Mouse (Mus musculus): ENCODE measurements around the gene Klhl10. TPM values are rescaled to one million over a fixed set of nuclear protein-coding genes. Genes with fewer than 3 reads are reported as not detected.

Klhl10 gene
- polyA plus RNA-seq, 1 experiment from 2014 or later: 0.61 TPM

DNA sequence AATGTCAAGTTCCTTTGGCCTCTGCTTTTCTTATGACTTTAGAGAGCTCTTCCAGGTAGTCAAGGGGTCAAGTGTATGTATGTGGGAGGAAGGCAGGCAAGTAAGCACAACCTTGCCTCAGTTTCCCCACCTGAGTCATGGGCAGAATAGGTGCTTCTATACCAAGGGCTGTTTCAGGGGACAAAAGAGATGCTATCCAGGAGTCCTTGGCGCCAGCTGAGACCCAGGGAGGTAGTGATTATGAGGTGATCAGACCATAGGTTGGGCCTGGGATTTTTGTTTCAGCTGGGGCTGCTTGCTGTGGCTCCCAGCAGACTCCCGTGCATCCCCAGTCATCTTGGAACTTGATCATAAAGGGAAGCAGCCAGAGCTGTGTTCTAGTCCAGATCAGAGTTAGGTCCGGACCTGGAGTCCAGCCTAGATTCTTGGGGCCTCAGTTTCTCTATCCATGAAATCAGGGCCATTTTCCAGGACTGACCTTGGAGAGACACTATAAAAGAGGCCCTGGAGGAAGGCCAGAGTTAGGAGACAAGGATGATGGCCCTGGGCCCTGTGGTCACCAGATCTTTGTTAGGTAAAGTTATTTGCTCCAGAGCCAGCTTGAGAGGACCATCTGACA lies 37.2 kb upstream of the Klhl10 start:
- ATAC-seq (replicated peaks; ENCODE audit: low FRiP score, low TSS enrichment, low read depth) (no peak), DNase-seq (ENCODE audit: low spot score) (no peak)
- no peak overlapping the region for H3K9ac ChIP-seq (ENCODE audit: low read length)

DNA sequence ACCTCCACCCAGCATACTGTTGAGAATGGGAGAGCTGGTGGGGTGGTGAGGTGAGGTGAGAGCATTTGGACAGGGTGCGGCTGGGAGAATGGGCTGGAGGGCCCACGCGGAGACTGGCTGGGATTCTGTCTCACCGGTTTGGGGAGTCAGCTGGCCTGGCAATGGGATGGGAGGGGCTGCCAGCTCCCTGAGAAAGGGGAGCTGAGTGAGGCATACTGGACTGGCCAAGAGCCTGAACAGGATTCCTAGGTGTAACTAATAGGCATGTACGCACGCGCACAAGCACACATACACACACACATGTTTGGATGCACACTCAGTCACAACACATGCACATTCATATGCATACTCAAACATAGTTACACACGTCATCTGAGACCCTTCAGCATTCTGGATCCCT lies 35.4 kb upstream of the Klhl10 start:
- Histone ChIP-seq H3K36me3 (ENCODE audit: control insufficient read depth, insufficient read depth, low read length) (peaks cover 19% of the 10 kb centered on the region), H3K4me1 (replicated peaks; ENCODE audit: control insufficient read depth, insufficient read depth, low read length) (peaks cover 22% of the 10 kb centered on the region), H3K9me3 (ENCODE audit: control insufficient read depth, low read length) (no peaks in the 10 kb centered on the region), H3K4me2 (ENCODE audit: low read length) (no peak overlapping the region), H3K4me3 (ENCODE audit: low read depth, low read length) (no peak overlapping the region), H3K9ac (ENCODE audit: low read length) (no peak overlapping the region), H3K27me3 (replicated peaks; ENCODE audit: control insufficient read depth, insufficient read depth, low read length) (no peaks in the 10 kb centered on the region), H3K27ac (ENCODE audit: low read depth) (no peak overlapping the region)
- 84% methylated on average over 8 of the region's 8 CpGs for WGBS
- ATAC-seq (replicated peaks; ENCODE audit: low FRiP score, low TSS enrichment, low read depth): no peak
- DNase-seq (ENCODE audit: low spot score): no peak

More for the DNA sequence above, 37.2 kb upstream of the Klhl10 start:
- 93% methylated on average over 3 of the region's 3 CpGs for WGBS
- peaks cover 18% of the 10 kb centered on the region; the same call in 1 of the 2 replicates for H3K4me1 ChIP-seq (replicated peaks; ENCODE audit: control insufficient read depth, insufficient read depth, low read length)
- peaks cover 9% of the 10 kb centered on the region; the same call in 1 of the 2 replicates for H3K36me3 ChIP-seq (ENCODE audit: control insufficient read depth, insufficient read depth, low read length)
- no peak overlapping the region for H3K4me3 ChIP-seq (ENCODE audit: low read depth, low read length)
- H3K4me2 ChIP-seq (ENCODE audit: low read length): no peak overlapping the region
- H3K27me3 ChIP-seq (replicated peaks; ENCODE audit: control insufficient read depth, insufficient read depth, low read length): no peaks in the 10 kb centered on the region
- H3K27ac ChIP-seq (ENCODE audit: low read depth): no peak overlapping the region
- no peaks in the 10 kb centered on the region for H3K9me3 ChIP-seq (ENCODE audit: control insufficient read depth, low read length)

DNA sequence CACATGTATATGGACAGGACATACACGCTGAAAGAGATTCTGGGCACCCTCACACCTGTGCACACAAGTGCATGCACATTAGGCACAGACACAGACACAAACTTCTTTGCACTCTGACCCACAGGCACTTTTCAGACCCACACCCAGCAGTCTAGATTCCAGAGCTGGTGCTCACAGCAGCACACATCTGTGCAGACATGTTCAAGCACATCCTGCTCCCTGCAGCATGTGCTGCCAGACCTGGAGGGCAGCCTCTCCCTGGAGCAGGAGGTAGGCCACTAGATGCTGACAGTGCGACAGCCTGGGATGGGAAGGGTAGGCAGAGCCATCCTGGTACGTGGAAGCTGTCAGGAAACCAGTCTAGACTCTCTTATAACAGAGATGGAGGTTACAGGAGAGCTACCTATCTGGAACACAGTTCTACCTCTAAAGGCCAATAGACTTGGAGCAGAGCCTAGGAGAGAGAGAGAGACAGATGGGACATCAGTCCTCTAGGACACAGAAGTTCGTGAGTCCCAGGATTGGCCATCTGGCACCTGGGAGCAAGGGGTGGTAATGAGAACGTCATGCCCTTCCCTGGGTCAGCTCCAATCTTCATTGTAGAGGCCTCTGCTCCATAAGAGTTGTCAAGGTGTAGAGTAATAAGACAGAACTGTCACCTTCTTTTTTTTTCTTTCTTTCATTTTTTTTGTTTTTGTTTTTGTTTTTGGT lies 34.6 kb upstream of the Klhl10 start:
- H3K4me3 ChIP-seq (ENCODE audit: low read depth, low read length): no peak overlapping the region
- H3K27ac ChIP-seq (ENCODE audit: low read depth): no peak overlapping the region
- H3K27me3 ChIP-seq (replicated peaks; ENCODE audit: control insufficient read depth, insufficient read depth, low read length): no peaks in the 10 kb centered on the region
- peaks cover 19% of the 10 kb centered on the region for H3K36me3 ChIP-seq (ENCODE audit: control insufficient read depth, insufficient read depth, low read length)
- H3K4me1 ChIP-seq (replicated peaks; ENCODE audit: control insufficient read depth, insufficient read depth, low read length): peaks cover 27% of the 10 kb centered on the region
- H3K9ac ChIP-seq (ENCODE audit: low read length): no peak overlapping the region
- DNase-seq (ENCODE audit: low spot score): no peak
- ATAC-seq (replicated peaks; ENCODE audit: low FRiP score, low TSS enrichment, low read depth): no peak
- no peaks in the 10 kb centered on the region for H3K9me3 ChIP-seq (ENCODE audit: control insufficient read depth, low read length)
- WGBS: 88% methylated on average over 5 of the region's 5 CpGs
- H3K4me2 ChIP-seq (ENCODE audit: low read length): no peak overlapping the region

DNA sequence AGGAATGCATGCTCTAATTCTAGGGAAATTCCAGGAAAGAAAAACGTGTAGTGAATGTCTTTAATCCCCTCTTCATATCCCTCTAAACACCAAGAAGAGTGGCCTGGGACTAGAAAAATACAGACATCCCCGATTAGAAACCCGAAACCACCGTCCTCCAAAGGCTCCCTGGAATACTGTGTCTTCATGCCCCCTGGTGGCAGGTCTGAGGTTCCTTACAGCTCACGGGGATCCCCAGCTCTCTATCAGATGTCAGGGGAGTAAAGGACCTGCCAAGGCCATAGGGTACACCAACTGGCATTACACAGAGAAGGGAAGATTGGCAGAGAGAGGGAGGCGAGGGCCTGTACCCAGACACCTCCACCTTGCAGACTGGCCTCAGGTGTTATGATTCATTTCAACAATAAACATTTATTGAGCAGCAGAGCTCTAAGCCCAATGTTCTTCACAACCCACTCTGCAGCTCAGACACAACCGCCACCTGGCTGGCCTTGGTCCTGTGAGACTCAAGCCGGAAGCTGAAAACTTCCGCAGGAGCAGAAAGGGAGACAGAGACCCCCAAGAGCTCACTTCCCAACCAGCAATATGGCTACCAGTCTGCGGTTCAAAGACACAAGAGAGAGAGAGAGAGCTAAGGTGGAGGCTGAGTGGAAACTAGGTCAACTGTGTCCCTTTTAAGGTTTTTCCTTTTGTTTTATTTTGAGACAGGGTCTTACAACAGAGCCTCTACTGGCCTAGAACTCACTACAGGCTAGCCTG lies 33.5 kb upstream of the Klhl10 start:
- Histone ChIP-seq H3K4me2 (ENCODE audit: low read length) (no peak overlapping the region), H3K36me3 (ENCODE audit: control insufficient read depth, insufficient read depth, low read length) (peaks cover 19% of the 10 kb centered on the region), H3K4me3 (ENCODE audit: low read depth, low read length) (no peak overlapping the region), H3K27ac (ENCODE audit: low read depth) (no peak overlapping the region), H3K4me1 (replicated peaks; ENCODE audit: control insufficient read depth, insufficient read depth, low read length) (peaks cover 25% of the 10 kb centered on the region), H3K9ac (ENCODE audit: low read length) (no peak overlapping the region), H3K27me3 (replicated peaks; ENCODE audit: control insufficient read depth, insufficient read depth, low read length) (no peaks in the 10 kb centered on the region), H3K9me3 (ENCODE audit: control insufficient read depth, low read length) (no peaks in the 10 kb centered on the region)
- whole genome bisulfite sequencing: 38% methylated on average over 10 of the region's 10 CpGs
- DNase-seq (ENCODE audit: low spot score) (peak; percentile 86), ATAC-seq (replicated peaks; ENCODE audit: low FRiP score, low TSS enrichment, low read depth) (no peak)

DNA sequence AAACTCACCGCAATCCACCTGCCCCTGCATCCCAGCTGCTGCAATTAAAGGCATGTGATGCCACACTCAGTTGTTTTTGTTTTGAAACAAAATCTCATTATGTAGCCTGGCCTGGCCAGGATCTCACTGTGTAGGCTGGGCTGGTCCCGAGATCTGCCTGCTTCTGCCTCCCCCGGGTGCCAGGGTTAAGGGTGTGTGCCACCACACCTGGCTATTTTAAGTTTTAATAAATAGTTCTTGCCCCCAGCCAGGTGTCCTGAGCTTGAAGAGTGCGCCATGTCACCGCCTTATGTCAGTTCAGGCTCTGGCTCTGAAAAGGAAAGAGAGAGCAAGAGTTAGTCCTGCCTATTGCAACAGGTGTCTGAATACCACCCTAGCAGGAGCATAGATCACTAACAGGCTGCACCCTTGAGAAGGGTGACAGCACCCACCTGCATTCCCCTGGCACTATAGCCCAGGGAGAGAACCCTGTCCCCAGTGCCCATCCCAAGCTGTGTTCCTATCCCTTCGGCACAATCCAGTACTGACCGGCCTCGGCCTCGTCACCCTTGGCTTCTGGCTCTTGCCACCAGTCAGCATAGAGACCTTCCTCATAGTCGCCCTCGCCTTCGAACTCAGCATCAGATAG lies 32.8 kb upstream of the Klhl10 start:
- no peak for ATAC-seq (replicated peaks; ENCODE audit: low FRiP score, low TSS enrichment, low read depth)
- WGBS: 91% methylated on average over 12 of the region's 12 CpGs
- Histone ChIP-seq H3K9me3 (ENCODE audit: control insufficient read depth, low read length) (no peaks in the 10 kb centered on the region), H3K4me2 (ENCODE audit: low read length) (no peak overlapping the region), H3K4me3 (ENCODE audit: low read depth, low read length) (no peak overlapping the region), H3K36me3 (ENCODE audit: control insufficient read depth, insufficient read depth, low read length) (peaks cover 19% of the 10 kb centered on the region), H3K27ac (ENCODE audit: low read depth) (no peak overlapping the region), H3K4me1 (replicated peaks; ENCODE audit: control insufficient read depth, insufficient read depth, low read length) (peaks cover 26% of the 10 kb centered on the region), H3K9ac (ENCODE audit: low read length) (no peak overlapping the region), H3K27me3 (replicated peaks; ENCODE audit: control insufficient read depth, insufficient read depth, low read length) (no peaks in the 10 kb centered on the region)
- DNase-seq (ENCODE audit: low spot score): no peak

DNA sequence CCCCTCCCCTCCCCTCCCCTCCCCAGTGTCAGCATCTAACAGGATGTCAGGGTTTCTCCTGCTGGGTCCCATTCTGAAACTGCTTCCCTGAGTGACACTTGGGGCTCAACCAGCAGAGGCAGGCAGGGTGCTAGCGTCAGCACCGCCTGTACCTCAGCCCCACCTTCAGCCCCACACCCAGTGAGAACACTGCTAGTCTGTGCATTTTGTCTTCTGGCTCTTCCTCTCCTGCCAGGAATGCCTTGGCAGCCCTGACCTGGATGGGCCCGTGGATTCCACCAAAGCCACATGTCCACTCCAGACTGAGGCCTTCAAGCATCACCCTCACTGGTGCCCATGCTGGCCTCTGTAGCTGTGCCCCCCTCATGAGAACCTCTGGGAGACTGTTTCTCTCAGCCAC lies 32.0 kb upstream of the Klhl10 start:
- peaks cover 19% of the 10 kb centered on the region for H3K36me3 ChIP-seq (ENCODE audit: control insufficient read depth, insufficient read depth, low read length)
- H3K4me1 ChIP-seq (replicated peaks; ENCODE audit: control insufficient read depth, insufficient read depth, low read length): peaks cover 26% of the 10 kb centered on the region
- DNase-seq (ENCODE audit: low spot score) (no peak), ATAC-seq (replicated peaks; ENCODE audit: low FRiP score, low TSS enrichment, low read depth) (no peak)
- H3K4me3 ChIP-seq (ENCODE audit: low read depth, low read length): no peak overlapping the region
- 86% methylated on average over 3 of the region's 3 CpGs for WGBS
- no peak overlapping the region for H3K9ac ChIP-seq (ENCODE audit: low read length)
- no peaks in the 10 kb centered on the region for H3K9me3 ChIP-seq (ENCODE audit: control insufficient read depth, low read length)
- no peak overlapping the region for H3K4me2 ChIP-seq (ENCODE audit: low read length)
- no peak overlapping the region for H3K27ac ChIP-seq (ENCODE audit: low read depth)
- H3K27me3 ChIP-seq (replicated peaks; ENCODE audit: control insufficient read depth, insufficient read depth, low read length): no peaks in the 10 kb centered on the region

DNA sequence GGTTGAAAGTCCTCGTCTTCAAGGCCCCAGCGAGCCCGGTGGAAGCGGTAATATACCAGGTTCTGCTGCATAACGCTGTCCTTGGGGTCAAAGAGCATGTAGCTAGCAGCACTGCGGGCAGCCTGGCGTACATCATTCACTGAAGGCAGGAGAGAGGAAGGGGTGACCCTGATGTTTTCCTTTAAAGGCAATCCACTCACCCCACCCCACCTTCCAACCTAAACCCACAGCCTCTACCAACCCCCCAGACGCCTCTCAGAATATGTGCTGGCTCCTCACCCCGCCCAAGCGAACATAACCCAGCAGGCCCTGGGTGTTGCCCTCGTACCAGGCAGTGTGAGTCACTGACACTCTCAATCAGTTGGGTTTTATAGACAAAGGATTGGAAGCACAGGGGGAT lies 30.0 kb upstream of the Klhl10 start:
- H3K9ac ChIP-seq (ENCODE audit: low read length): peak overlapping the region; percentile 20; the same call in 1 of the 2 replicates
- no peaks in the 10 kb centered on the region for H3K27me3 ChIP-seq (replicated peaks; ENCODE audit: control insufficient read depth, insufficient read depth, low read length)
- peaks cover 34% of the 10 kb centered on the region for H3K4me1 ChIP-seq (replicated peaks; ENCODE audit: control insufficient read depth, insufficient read depth, low read length)
- no peak overlapping the region for H3K4me3 ChIP-seq (ENCODE audit: low read depth, low read length)
- H3K36me3 ChIP-seq (ENCODE audit: control insufficient read depth, insufficient read depth, low read length): peaks cover 19% of the 10 kb centered on the region
- no peaks in the 10 kb centered on the region for H3K9me3 ChIP-seq (ENCODE audit: control insufficient read depth, low read length)
- 33% methylated on average over 11 of the region's 11 CpGs for WGBS
- DNase-seq (ENCODE audit: low spot score): no peak
- H3K4me2 ChIP-seq (ENCODE audit: low read length): peak overlapping the region; percentile 63
- H3K27ac ChIP-seq (ENCODE audit: low read depth): peak overlapping the region; percentile 47; the same call in 1 of the 2 replicates
- no peak for ATAC-seq (replicated peaks; ENCODE audit: low FRiP score, low TSS enrichment, low read depth)

DNA sequence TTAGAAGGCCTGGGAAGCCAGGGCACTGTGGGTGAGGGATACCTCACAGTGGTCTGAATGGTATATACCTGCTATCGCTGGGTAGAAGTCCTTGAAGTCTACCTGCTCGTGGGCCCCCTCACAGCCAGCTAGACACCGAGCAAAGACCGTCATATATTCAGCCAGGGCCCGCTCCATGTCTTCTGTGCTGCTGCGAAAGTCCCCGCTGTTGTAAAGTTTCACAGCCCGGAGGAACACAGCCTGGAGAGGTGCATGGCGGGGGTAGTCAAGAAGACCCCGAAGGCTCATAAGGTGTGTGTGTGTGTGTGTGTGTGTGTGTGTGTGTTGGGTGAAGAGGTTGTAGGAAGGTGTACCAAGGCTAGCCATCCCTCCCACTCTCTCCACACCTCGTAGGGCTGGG lies 28.2 kb upstream of the Klhl10 start:
- H3K27ac ChIP-seq (ENCODE audit: low read depth): no peak overlapping the region
- H3K36me3 ChIP-seq (ENCODE audit: control insufficient read depth, insufficient read depth, low read length): peaks cover 19% of the 10 kb centered on the region
- peaks cover 41% of the 10 kb centered on the region for H3K4me1 ChIP-seq (replicated peaks; ENCODE audit: control insufficient read depth, insufficient read depth, low read length)
- H3K4me3 ChIP-seq (ENCODE audit: low read depth, low read length): peak overlapping the region; percentile 58
- no peaks in the 10 kb centered on the region for H3K27me3 ChIP-seq (replicated peaks; ENCODE audit: control insufficient read depth, insufficient read depth, low read length)
- peak overlapping the region; percentile 63 for H3K4me2 ChIP-seq (ENCODE audit: low read length)
- H3K9me3 ChIP-seq (ENCODE audit: control insufficient read depth, low read length): no peaks in the 10 kb centered on the region
- H3K9ac ChIP-seq (ENCODE audit: low read length): peak overlapping the region; percentile 67
- ATAC-seq (replicated peaks; ENCODE audit: low FRiP score, low TSS enrichment, low read depth): no peak
- 61% methylated on average over 11 of the region's 11 CpGs for WGBS
- DNase-seq (ENCODE audit: low spot score): no peak
